Mouse (Mus musculus) intestine, embryonic 15.5 days (tissue): ENCODE measurements around the gene Actl6b. TPM values are rescaled to one million over a fixed set of nuclear protein-coding genes. Genes with fewer than 3 reads are reported as not detected.

Experiments
- ATAC-seq: fragments of 200-750 bp; cut with Nextera tagmentation; 2 replicates; pipeline ENCODE4 v1.8.0; 2017; ENCODE audit warnings: moderate TSS enrichment, moderate library complexity
- H3K27ac ChIP-seq: fragments of 300-500 bp; sonication (generic); 2 replicates; pipeline ENCODE4 v1.5.1; 2015; ENCODE audit warnings: mild to moderate bottlenecking, inconsistent platforms
- H3K27me3 ChIP-seq: fragments of 300-500 bp; sonication (generic); replicated peaks from 2 replicates; pipeline ENCODE4 v1.6.1; 2015; ENCODE audit warnings: inconsistent platforms
- H3K36me3 ChIP-seq: fragments of 300-500 bp; sonication (generic); 2 replicates; pipeline ENCODE4 v1.6.1; 2015; ENCODE audit warnings: inconsistent platforms
- H3K4me1 ChIP-seq: fragments of 300-500 bp; sonication (generic); replicated peaks from 2 replicates; pipeline ENCODE4 v1.6.1; 2015; ENCODE audit warnings: inconsistent platforms
- H3K4me2 ChIP-seq: fragments of 300-500 bp; sonication (generic); replicated peaks from 2 replicates; pipeline ENCODE4 v1.6.1; 2015; ENCODE audit warnings: mild to moderate bottlenecking, inconsistent platforms
- H3K4me3 ChIP-seq: fragments of 300-500 bp; sonication (generic); replicated peaks from 2 replicates; pipeline ENCODE4 v1.5.1; 2015; ENCODE audit warnings: inconsistent platforms
- H3K9ac ChIP-seq: fragments of 300-500 bp; sonication (generic); 2 replicates; pipeline ENCODE4 v1.6.1; 2015; ENCODE audit warnings: inconsistent platforms
- H3K9me3 ChIP-seq: fragments of 300-500 bp; sonication (generic); 2 replicates; pipeline ENCODE4 v1.6.1; 2016; ENCODE audit warnings: inconsistent platforms
- WGBS: fragments of 180-500 bp; shearing (Covaris S2); methylation state at CpG from one replicate; pipeline ENCODE4 v1.1.7; 2015; 5-methylcytosine and 5-hydroxymethylcytosine counted together
- polyA plus RNA-seq: library from polyadenylated mRNA; unstranded; fragments of >200 nt; fragmentation: Nextera tagmentation; extraction: Ambion mirVana; gene quantifications from 2 replicates; pipeline ENCODE4 v1.2.1, GENCODE M21; 2015

Gene Actl6b
- polyA plus RNA-seq, 1 experiment from 2014 or later: 4.5 TPM

DNA sequence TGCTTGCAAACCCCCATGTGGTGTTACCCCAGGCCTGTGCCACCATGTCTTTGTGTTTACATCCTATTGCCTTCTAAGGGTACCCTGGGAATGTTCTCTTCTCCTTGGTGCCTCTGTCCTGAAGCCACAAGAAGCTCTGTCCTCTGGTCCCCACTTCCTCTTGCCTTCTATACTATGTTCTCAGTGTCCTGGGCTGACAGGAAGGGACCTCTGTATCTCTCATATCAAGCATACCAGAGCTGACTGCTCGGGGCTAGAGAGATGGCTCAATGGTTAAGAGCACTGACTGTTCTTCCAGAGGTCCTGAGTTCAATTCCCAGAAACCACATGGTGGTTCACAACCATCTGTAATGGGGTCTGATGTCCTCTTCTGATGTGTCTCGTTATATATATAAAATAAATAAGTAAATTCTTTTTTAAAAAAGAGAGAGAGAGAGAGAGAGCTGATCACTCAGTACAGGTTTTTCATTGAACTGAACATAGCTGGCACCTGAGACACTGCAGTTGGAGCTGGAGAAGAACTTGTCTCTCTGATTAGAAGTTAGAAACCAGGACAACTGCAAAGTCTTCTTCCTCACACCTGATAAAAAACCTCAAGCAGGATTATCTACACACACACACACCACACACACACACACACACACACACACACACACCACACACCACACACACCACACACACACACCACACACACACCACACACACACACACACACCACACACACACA, 44.9 kb downstream of the Actl6b start:
- ATAC-seq: no peak
- H3K36me3 ChIP-seq: no peaks in the 10 kb centered on the region
- H3K4me3 ChIP-seq: no peak overlapping the region
- no peak overlapping the region for H3K4me2 ChIP-seq
- 87% methylated on average over 2 of the region's 2 CpGs for WGBS
- H3K9me3 ChIP-seq: no peaks in the 10 kb centered on the region
- no peaks in the 10 kb centered on the region for H3K27me3 ChIP-seq
- no peak overlapping the region for H3K9ac ChIP-seq
- no peak overlapping the region for H3K27ac ChIP-seq
- peaks cover 17% of the 10 kb centered on the region for H3K4me1 ChIP-seq

DNA sequence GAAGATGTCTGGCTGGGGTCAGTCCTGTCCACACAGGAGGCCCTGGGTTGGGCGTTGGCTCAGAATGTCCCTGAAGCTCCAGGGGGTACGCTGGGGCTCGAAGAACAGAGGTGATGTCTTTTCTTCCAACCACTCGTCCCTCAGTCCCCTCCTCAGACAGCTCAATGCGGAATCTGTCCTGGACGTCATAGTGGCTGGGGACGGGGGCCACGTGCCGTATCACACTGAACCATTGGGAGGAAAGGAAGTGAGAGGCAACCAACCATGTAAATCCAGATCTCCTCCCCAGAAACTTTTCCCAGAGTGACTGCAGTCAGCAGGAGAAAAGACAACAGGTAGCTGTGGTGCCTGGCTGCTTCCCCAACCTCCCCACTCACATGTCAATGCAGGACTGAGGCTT, 46.3 kb downstream of the Actl6b start:
- no peak for ATAC-seq
- peak overlapping the region; percentile 93 for H3K4me2 ChIP-seq
- peak overlapping the region; percentile 66 for H3K27ac ChIP-seq
- H3K4me3 ChIP-seq: peak overlapping the region; percentile 66
- H3K9ac ChIP-seq: peak overlapping the region; percentile 86
- H3K36me3 ChIP-seq: no peaks in the 10 kb centered on the region
- H3K9me3 ChIP-seq: no peaks in the 10 kb centered on the region
- WGBS: 72% methylated on average over 9 of the region's 9 CpGs
- no peaks in the 10 kb centered on the region for H3K27me3 ChIP-seq
- H3K4me1 ChIP-seq: peaks cover 20% of the 10 kb centered on the region

- no peaks in the 10 kb centered on the region for H3K36me3 ChIP-seq
- H3K4me2 ChIP-seq: peak overlapping the region; percentile 93
- peaks cover 20% of the 10 kb centered on the region for H3K4me1 ChIP-seq
- H3K9ac ChIP-seq: peak overlapping the region; percentile 86
- 1% methylated on average over 19 of the region's 19 CpGs for WGBS
- H3K4me3 ChIP-seq: peak overlapping the region; percentile 66
- no peaks in the 10 kb centered on the region for H3K9me3 ChIP-seq
- H3K27ac ChIP-seq: peak overlapping the region; percentile 66
- peak; percentile 58 for ATAC-seq
- H3K27me3 ChIP-seq: no peaks in the 10 kb centered on the region
These were observed 46.9 kb downstream of the Actl6b start for GRCm38 (mm10) chr5:137600281-137600618.

- ATAC-seq: peak; percentile 96
These were observed 47.5 kb downstream of the Actl6b start, which contains the start of gene Mospd3 for GRCm38 (mm10) chr5:137600619-137601364. Mospd3 (minus strand) TSS chr5:137601058.

GRCm38 (mm10) chr5:137601365-137601729, 48.0 kb downstream of the Actl6b start:
- peak overlapping the region; percentile 63 for H3K4me2 ChIP-seq
- no peaks in the 10 kb centered on the region for H3K9me3 ChIP-seq
- no peak; the same call in 1 of the 2 replicates for ATAC-seq
- H3K36me3 ChIP-seq: 0 out of 2 replicates have a peak, but pooled peaks cover 6% of the 10 kb centered on the region
- 0% methylated on average over 22 of the region's 22 CpGs for WGBS
- H3K4me3 ChIP-seq: peak overlapping the region; percentile 66
- no peaks in the 10 kb centered on the region for H3K27me3 ChIP-seq
- peaks cover 20% of the 10 kb centered on the region for H3K4me1 ChIP-seq
- H3K9ac ChIP-seq: peak overlapping the region; percentile 65
- H3K27ac ChIP-seq: peak overlapping the region; percentile 65

More at GRCm38 (mm10) chr5:137600619-137601364, 47.5 kb downstream of the Actl6b start, which contains the start of gene Mospd3:
- H3K36me3 ChIP-seq: 0 out of 2 replicates have a peak, but pooled peaks cover under 1% of the 10 kb centered on the region
- peaks cover 20% of the 10 kb centered on the region for H3K4me1 ChIP-seq
- H3K27ac ChIP-seq: peak within 1 kb of the TSS; percentile 85
- H3K27me3 ChIP-seq: no peaks in the 10 kb centered on the region
- peak within 1 kb of the TSS; percentile 86 for H3K9ac ChIP-seq
- 0% methylated on average over 41 of the region's 41 CpGs for WGBS
- H3K4me3 ChIP-seq: peak within 1 kb of the TSS; percentile 66
- peak within 1 kb of the TSS; percentile 93 for H3K4me2 ChIP-seq
- no peaks in the 10 kb centered on the region for H3K9me3 ChIP-seq

DNA sequence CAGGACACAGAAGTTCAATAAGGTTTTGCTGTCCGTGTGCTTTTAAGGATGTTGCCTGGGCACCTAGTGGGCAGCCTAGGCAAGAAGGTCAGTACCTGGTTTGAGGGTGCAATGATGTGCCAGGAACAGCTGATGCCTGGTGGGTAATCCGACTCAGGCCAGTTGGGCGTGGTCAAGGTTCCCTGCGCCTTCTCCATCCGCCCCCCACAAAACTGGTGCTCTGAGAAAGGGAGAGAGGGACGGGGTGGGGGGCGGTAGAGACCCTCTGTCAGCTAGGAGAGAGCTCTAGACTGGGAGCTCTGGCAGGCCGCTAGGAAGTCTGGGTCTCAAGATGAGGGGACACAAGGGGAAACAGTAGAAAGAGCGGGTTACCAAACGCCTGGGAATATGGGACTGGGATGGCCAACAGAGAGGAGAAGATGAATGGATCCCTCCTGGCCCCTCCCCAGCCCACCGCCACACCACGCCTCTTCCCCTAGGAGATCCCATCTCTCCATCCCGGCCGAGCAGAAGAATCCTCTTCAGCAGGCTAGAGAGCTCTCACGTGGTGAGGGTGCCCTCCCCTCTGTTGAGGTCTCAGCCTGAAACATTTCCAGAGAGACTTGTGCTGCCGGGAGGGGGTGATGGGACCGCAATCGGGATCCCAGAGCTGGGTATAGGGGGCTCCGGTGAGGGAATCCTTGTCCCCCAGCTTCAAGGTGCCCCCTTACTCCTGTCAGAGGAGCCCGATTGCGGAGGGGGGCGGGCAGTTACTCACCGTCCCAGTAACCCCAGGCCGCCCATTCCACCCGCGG, 54.7 kb downstream of the Actl6b start:
- Histone ChIP-seq H3K9ac (peak overlapping the region; percentile 28; the same call in 1 of the 2 replicates), H3K27me3 (no peaks in the 10 kb centered on the region), H3K27ac (no peak overlapping the region), H3K4me2 (peak overlapping the region; percentile 51), H3K9me3 (no peaks in the 10 kb centered on the region), H3K36me3 (0 out of 2 replicates have a peak, but pooled peaks cover 8% of the 10 kb centered on the region), H3K4me1 (peaks cover 48% of the 10 kb centered on the region), H3K4me3 (peak overlapping the region; percentile 14)
- ATAC-seq: no peak
- 27% methylated on average over 26 of the region's 26 CpGs for whole genome bisulfite sequencing

GRCm38 (mm10) chr5:137608654-137609190, 55.4 kb downstream of the Actl6b start:
- H3K9me3 ChIP-seq: no peaks in the 10 kb centered on the region
- 0 out of 2 replicates have a peak, but pooled peaks cover 8% of the 10 kb centered on the region for H3K36me3 ChIP-seq
- peak overlapping the region; percentile 14 for H3K4me3 ChIP-seq
- no peaks in the 10 kb centered on the region for H3K27me3 ChIP-seq
- WGBS: 30% methylated on average over 23 of the region's 23 CpGs
- peaks cover 54% of the 10 kb centered on the region for H3K4me1 ChIP-seq
- H3K27ac ChIP-seq: no peak overlapping the region
- peak overlapping the region; percentile 28; the same call in 1 of the 2 replicates for H3K9ac ChIP-seq
- no peak for ATAC-seq
- H3K4me2 ChIP-seq: peak overlapping the region; percentile 51

DNA sequence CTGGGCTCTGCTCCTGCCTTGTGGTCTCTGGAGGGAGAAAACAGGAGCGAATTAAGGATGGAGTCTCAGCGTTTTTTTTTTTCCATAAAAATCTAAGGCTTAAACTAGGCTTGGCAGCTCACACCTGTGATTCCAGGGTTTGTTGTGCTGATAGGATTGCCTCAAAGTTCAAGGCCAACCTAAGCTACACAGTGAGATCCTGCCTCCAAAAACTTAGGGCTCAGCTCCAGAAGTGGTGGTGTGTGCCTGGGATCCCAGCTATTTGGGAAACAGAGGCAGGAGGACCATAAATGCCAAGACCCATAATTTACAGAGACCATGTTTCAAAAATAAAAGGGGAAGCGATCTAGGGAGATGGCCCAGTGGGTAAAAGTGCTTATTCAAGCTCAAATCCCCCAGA, 56.0 kb downstream of the Actl6b start:
- Histone ChIP-seq H3K36me3 (0 out of 2 replicates have a peak, but pooled peaks cover 8% of the 10 kb centered on the region), H3K27ac (no peak overlapping the region), H3K4me1 (peaks cover 54% of the 10 kb centered on the region), H3K4me2 (peak overlapping the region; percentile 59), H3K9ac (no peak overlapping the region), H3K9me3 (no peaks in the 10 kb centered on the region), H3K4me3 (no peak overlapping the region), H3K27me3 (no peaks in the 10 kb centered on the region)
- 65% methylated on average over 3 of the region's 3 CpGs for whole genome bisulfite sequencing
- ATAC-seq: no peak

DNA sequence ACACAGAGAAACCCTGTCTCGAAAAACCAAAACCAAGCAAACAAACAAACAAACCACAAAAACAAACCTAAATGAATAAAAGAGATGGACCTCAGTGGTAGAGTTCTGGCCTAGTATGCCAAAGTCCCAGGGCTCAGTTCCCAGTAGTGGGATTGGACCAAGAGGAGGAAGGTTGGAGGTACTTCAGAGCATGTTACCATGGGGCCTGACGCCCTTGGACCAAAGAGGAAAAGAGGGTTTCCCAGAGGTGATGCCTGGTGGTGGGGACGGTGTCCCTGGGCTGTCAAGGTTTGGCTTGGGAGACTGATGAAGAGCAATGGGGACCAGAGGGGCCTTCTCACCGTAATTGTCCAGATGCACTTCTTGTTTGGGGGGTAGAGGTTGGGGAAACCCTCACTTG, 56.7 kb downstream of the Actl6b start:
- Histone ChIP-seq H3K4me2 (peak overlapping the region; percentile 59), H3K4me3 (peak overlapping the region; percentile 37), H3K9me3 (no peaks in the 10 kb centered on the region), H3K4me1 (peaks cover 54% of the 10 kb centered on the region), H3K27ac (peak overlapping the region; percentile 28; the same call in 1 of the 2 replicates), H3K27me3 (no peaks in the 10 kb centered on the region), H3K9ac (peak overlapping the region; percentile 28), H3K36me3 (0 out of 2 replicates have a peak, but pooled peaks cover 8% of the 10 kb centered on the region)
- no peak for ATAC-seq
- 57% methylated on average over 4 of the region's 4 CpGs for WGBS

- 11% methylated on average over 12 of the region's 12 CpGs for WGBS
- peaks cover 54% of the 10 kb centered on the region for H3K4me1 ChIP-seq
- ATAC-seq: peak; percentile 44
- H3K36me3 ChIP-seq: 0 out of 2 replicates have a peak, but pooled peaks cover 8% of the 10 kb centered on the region
- H3K4me2 ChIP-seq: peak overlapping the region; percentile 59
- H3K9me3 ChIP-seq: no peaks in the 10 kb centered on the region
- peak overlapping the region; percentile 37 for H3K4me3 ChIP-seq
- peak overlapping the region; percentile 90 for H3K27ac ChIP-seq
- peak overlapping the region; percentile 28 for H3K9ac ChIP-seq
- no peaks in the 10 kb centered on the region for H3K27me3 ChIP-seq
These were observed 57.4 kb downstream of the Actl6b start for GRCm38 (mm10) chr5:137610548-137611244.

- H3K4me2 ChIP-seq: peak overlapping the region; percentile 59
- 24% methylated on average over 6 of the region's 6 CpGs for WGBS
- 0 out of 2 replicates have a peak, but pooled peaks cover 2% of the 10 kb centered on the region for H3K36me3 ChIP-seq
- H3K9me3 ChIP-seq: no peaks in the 10 kb centered on the region
- peak; percentile 51; the same call in 1 of the 2 replicates for ATAC-seq
- H3K27ac ChIP-seq: peak overlapping the region; percentile 90
- H3K4me1 ChIP-seq: peaks cover 54% of the 10 kb centered on the region
- H3K4me3 ChIP-seq: peak overlapping the region; percentile 37
- peak overlapping the region; percentile 28 for H3K9ac ChIP-seq
- no peaks in the 10 kb centered on the region for H3K27me3 ChIP-seq
These were observed 57.9 kb downstream of the Actl6b start for GRCm38 (mm10) chr5:137611245-137611602.
